Mouse (Mus musculus) hindbrain, embryonic 11.5 days (tissue): ENCODE results near the gene Dtnbp1. TPM values are rescaled to one million over a fixed set of nuclear protein-coding genes. Genes with fewer than 3 reads are reported as not detected.

ENCODE experiments used
- ATAC-seq: fragments of 200-750 bp; cut with Nextera tagmentation; 2 replicates; pipeline ENCODE4 v1.8.0; 2017; ENCODE audit warnings: mild to moderate bottlenecking, moderate TSS enrichment, moderate library complexity; ENCODE audit not compliant: low FRiP score
- DNase-seq: peaks from one replicate; pipeline ENCODE4 v3.0.0-alpha.2; 2015; ENCODE audit warnings: low spot score
- H3K27ac ChIP-seq: fragments of 300-500 bp; sonication (generic); 2 replicates; pipeline ENCODE4 v1.5.1; 2014; ENCODE audit warnings: mild to moderate bottlenecking, low read depth, low read length
- H3K27me3 ChIP-seq: fragments of 300-500 bp; sonication (generic); 2 replicates; pipeline ENCODE4 v1.6.1; 2014; ENCODE audit warnings: mild to moderate bottlenecking, low read length, moderate library complexity, mixed read lengths; ENCODE audit not compliant: control insufficient read depth, insufficient read depth
- H3K36me3 ChIP-seq: fragments of 300-500 bp; sonication (generic); 2 replicates; pipeline ENCODE4 v1.6.1; 2014; ENCODE audit warnings: mild to moderate bottlenecking, low read length, moderate library complexity, mixed read lengths; ENCODE audit not compliant: control insufficient read depth, insufficient read depth
- H3K4me1 ChIP-seq: fragments of 300-500 bp; sonication (generic); replicated peaks from 2 replicates; pipeline ENCODE4 v1.6.1; 2014; ENCODE audit warnings: low read length, mixed read lengths; ENCODE audit not compliant: control insufficient read depth, insufficient read depth
- H3K4me2 ChIP-seq: fragments of 300-500 bp; sonication (generic); replicated peaks from 2 replicates; pipeline ENCODE4 v1.6.1; 2014; ENCODE audit warnings: mild to moderate bottlenecking, low read depth, low read length
- H3K4me3 ChIP-seq: fragments of 300-500 bp; sonication (generic); 2 replicates; pipeline ENCODE4 v1.5.1; 2014; ENCODE audit warnings: low read depth, low read length
- H3K9ac ChIP-seq: fragments of 300-500 bp; sonication (generic); 2 replicates; pipeline ENCODE4 v1.6.1; 2014; ENCODE audit warnings: low read depth, low read length
- H3K9me3 ChIP-seq: fragments of 300-500 bp; sonication (generic); 2 replicates; pipeline ENCODE4 v1.6.1; 2016; ENCODE audit warnings: low read length; ENCODE audit not compliant: control insufficient read depth
- WGBS: fragments of 180-500 bp; shearing (Covaris S2); extraction: QIAGEN DNeasy Blood & Tissue Kit; methylation state at CpG from one replicate; pipeline ENCODE4 v1.1.7; 2014; 5-methylcytosine and 5-hydroxymethylcytosine counted together
- polyA plus RNA-seq: library from polyadenylated mRNA; unstranded; fragments of >200 nt; fragmentation: Nextera tagmentation; extraction: Ambion mirVana; gene quantifications from 2 replicates; pipeline ENCODE4 v1.2.1, GENCODE M21; 2014

The Dtnbp1 gene
- polyA plus RNA-seq, 1 experiment from 2014 or later, result 69.2 TPM

GRCm38 (mm10) chr13:44891813-44892730 lies 109.9 kb downstream of the Dtnbp1 start:
- no peaks in the 10 kb centered on the region for H3K9me3 ChIP-seq
- H3K4me3 ChIP-seq, result no peak overlapping the region
- 63% methylated on average over 5 of the region's 5 CpGs for WGBS
- ATAC-seq (no peak), DNase-seq (no peak)
- H3K9ac ChIP-seq, result no peak overlapping the region
- H3K4me2 ChIP-seq, result no peak overlapping the region
- no peak overlapping the region for H3K27ac ChIP-seq
- H3K4me1 ChIP-seq, result no peaks in the 10 kb centered on the region
- no peaks in the 10 kb centered on the region for H3K27me3 ChIP-seq
- H3K36me3 ChIP-seq, result 0 out of 2 replicates have a peak, but pooled peaks cover 4% of the 10 kb centered on the region

GRCm38 (mm10) chr13:44890612-44891011 lies 111.3 kb downstream of the Dtnbp1 start:
- ATAC-seq (no peak), DNase-seq (no peak)
- no peak overlapping the region for H3K27ac ChIP-seq
- no peaks in the 10 kb centered on the region for H3K36me3 ChIP-seq
- no peak overlapping the region for H3K4me3 ChIP-seq
- H3K9ac ChIP-seq, result no peak overlapping the region
- H3K27me3 ChIP-seq, result no peaks in the 10 kb centered on the region
- no peaks in the 10 kb centered on the region for H3K4me1 ChIP-seq
- no peak overlapping the region for H3K4me2 ChIP-seq
- 65% methylated on average over 2 of the region's 2 CpGs for WGBS
- H3K9me3 ChIP-seq, result no peaks in the 10 kb centered on the region

GRCm38 (mm10) chr13:44886221-44886620 lies 115.7 kb downstream of the Dtnbp1 start:
- H3K4me2 ChIP-seq, result no peak overlapping the region

GRCm38 (mm10) chr13:44881001-44881400 lies 120.9 kb downstream of the Dtnbp1 start:
- Histone ChIP-seq H3K4me1 (no peaks in the 10 kb centered on the region), H3K4me3 (no peak overlapping the region), H3K36me3 (no peaks in the 10 kb centered on the region), H3K27me3 (no peaks in the 10 kb centered on the region), H3K4me2 (no peak overlapping the region), H3K9me3 (no peaks in the 10 kb centered on the region), H3K27ac (no peak overlapping the region), H3K9ac (no peak overlapping the region)
- DNase-seq (no peak), ATAC-seq (no peak)
- WGBS, result 89% methylated on average over 4 of the region's 4 CpGs

More at GRCm38 (mm10) chr13:44886221-44886620, 115.7 kb downstream of the Dtnbp1 start:
- H3K27me3 ChIP-seq, result no peaks in the 10 kb centered on the region
- H3K36me3 ChIP-seq, result no peaks in the 10 kb centered on the region
- no peak for ATAC-seq
- WGBS, result 96% methylated on average over 2 of the region's 2 CpGs
- no peak overlapping the region for H3K4me3 ChIP-seq
- no peak overlapping the region for H3K27ac ChIP-seq
- no peaks in the 10 kb centered on the region for H3K4me1 ChIP-seq
- no peak for DNase-seq
- no peak overlapping the region for H3K9ac ChIP-seq
- no peaks in the 10 kb centered on the region for H3K9me3 ChIP-seq

GRCm38 (mm10) chr13:44876799-44877198 lies 125.1 kb downstream of the Dtnbp1 start:
- H3K4me1 ChIP-seq, result no peaks in the 10 kb centered on the region
- ATAC-seq (no peak), DNase-seq (no peak)
- no peaks in the 10 kb centered on the region for H3K9me3 ChIP-seq
- no peak overlapping the region for H3K4me2 ChIP-seq
- no peak overlapping the region for H3K4me3 ChIP-seq
- H3K9ac ChIP-seq, result no peak overlapping the region
- WGBS, result 86% methylated on average over 2 of the region's 2 CpGs
- H3K27ac ChIP-seq, result no peak overlapping the region
- H3K27me3 ChIP-seq, result no peaks in the 10 kb centered on the region
- no peaks in the 10 kb centered on the region for H3K36me3 ChIP-seq

Other genes with a start within 250 kb of the Dtnbp1 start
- 0.07 TPM in 1 of 2 replicates, not detected in the other for gene Gm9817, start 76.5 kb upstream of the Dtnbp1 start, polyA plus RNA-seq